Mouse (Mus musculus): ENCODE measurements at regions not wholly inside any gene's neighbourhood (a gene's known extent, or its start where the extent isn't known, plus 50 kb on each side); places are given as distances from the start of the nearest gene placed in this dataset.

DNA sequence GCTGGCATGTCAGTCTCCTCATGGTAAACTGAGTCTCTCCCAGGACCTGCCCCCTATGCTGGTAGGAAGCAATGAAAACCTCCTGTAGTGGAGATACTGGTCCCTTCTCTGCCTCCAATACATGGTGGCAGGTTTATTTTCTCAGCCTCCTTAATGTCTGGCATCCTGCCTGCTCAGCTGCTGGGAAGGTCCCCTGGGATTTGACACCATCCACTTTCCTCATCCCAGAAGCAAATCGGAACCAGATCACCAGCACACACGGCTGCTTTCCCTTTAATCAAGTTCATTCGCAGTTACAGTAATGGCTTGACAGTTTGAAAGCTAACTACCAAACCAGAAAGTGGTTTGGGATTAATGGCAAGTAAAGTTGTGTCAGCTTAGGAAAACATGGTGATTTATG is 359.0 kb upstream of the Adamts16 start:
- Histone ChIP-seq H3K9me3 (replicated peaks; ENCODE audit: insufficient read depth, low read length) (no peaks in the 10 kb centered on the region), H3K27me3 (ENCODE audit: control insufficient read depth in 1 of 2, insufficient read depth in 2 of 2, low read length in 2 of 2) (no peaks in the 10 kb centered on the region), H3K79me2 (ENCODE audit: control insufficient read depth, insufficient read depth, low read length, poor library complexity) (no peaks in the 10 kb centered on the region), H3K27ac (ENCODE audit: control insufficient read depth, low read depth, low read length) (no peak overlapping the region), H3K36me3 (ENCODE audit: control insufficient read depth in 1 of 2, insufficient read depth in 2 of 2, low read length in 2 of 2) (no peaks in the 10 kb centered on the region), H3K4me3 (ENCODE audit: control insufficient read depth in 1 of 2, insufficient read depth in 1 of 2, low read depth in 2 of 2, low read length in 2 of 2) (no peak overlapping the region), H3K9ac (ENCODE audit: control insufficient read depth, low read depth, low read length, poor library complexity, severe bottlenecking) (no peak overlapping the region), H3K4me1 (ENCODE audit: control insufficient read depth in 1 of 2, insufficient read depth in 2 of 2, low read length in 2 of 2) (no peaks in the 10 kb centered on the region)
- DNase-seq (ENCODE audit: low read depth, low spot score) = no peak
- TF ChIP-seq SIN3A (IDR thresholded peaks at IDR 0.05; ENCODE audit: low read length) = no peak

DNA sequence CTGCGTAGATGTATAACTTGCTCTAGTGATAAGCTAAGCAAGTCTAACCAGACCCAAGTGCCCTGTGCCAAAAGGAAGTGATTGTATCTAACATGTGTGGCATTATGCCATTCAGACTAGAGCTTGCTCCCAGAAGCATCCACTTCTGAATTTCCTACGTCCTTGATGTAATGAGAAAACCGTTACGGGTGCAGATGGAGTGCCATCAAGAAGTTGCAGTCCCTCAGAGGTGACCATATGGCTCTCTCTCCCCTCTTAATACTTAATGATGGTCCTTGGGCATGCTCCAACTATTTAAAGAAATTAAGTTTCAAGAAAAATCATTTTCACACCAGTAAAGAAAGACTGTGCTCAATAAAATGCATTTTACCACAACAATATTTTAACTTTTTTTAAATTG is 354.1 kb upstream of the Adamts16 start:
- Histone ChIP-seq H3K4me1 (ENCODE audit: control insufficient read depth in 1 of 2, insufficient read depth in 2 of 2, low read length in 2 of 2) (no peaks in the 10 kb centered on the region), H3K79me2 (ENCODE audit: control insufficient read depth, insufficient read depth, low read length, poor library complexity) (no peaks in the 10 kb centered on the region), H3K27ac (ENCODE audit: control insufficient read depth, low read depth, low read length) (no peak overlapping the region), H3K4me3 (ENCODE audit: control insufficient read depth in 1 of 2, insufficient read depth in 1 of 2, low read depth in 2 of 2, low read length in 2 of 2) (no peak overlapping the region), H3K27me3 (ENCODE audit: control insufficient read depth in 1 of 2, insufficient read depth in 2 of 2, low read length in 2 of 2) (no peaks in the 10 kb centered on the region), H3K9me3 (replicated peaks; ENCODE audit: insufficient read depth, low read length) (no peaks in the 10 kb centered on the region), H3K36me3 (ENCODE audit: control insufficient read depth in 1 of 2, insufficient read depth in 2 of 2, low read length in 2 of 2) (no peaks in the 10 kb centered on the region), H3K9ac (ENCODE audit: control insufficient read depth, low read depth, low read length, poor library complexity, severe bottlenecking) (no peak overlapping the region)
- DNase-seq (ENCODE audit: low read depth, low spot score) = no peak
- TF ChIP-seq UBTF (IDR thresholded peaks at IDR 0.05; ENCODE audit: borderline replicate concordance, insufficient read depth, low read depth, low read length) (no peak), KAT2A (conservative IDR thresholded peaks at IDR 0.05; ENCODE audit: low read depth, low read length) (no peak), CHD2 (IDR thresholded peaks at IDR 0.05; ENCODE audit: low read length) (no peak), HCFC1 (IDR thresholded peaks at IDR 0.05; ENCODE audit: low read depth, low read length) (no peak), ZKSCAN1 (IDR thresholded peaks at IDR 0.05; ENCODE audit: low read depth, low read length) (no peak), TBP (IDR thresholded peaks at IDR 0.05; ENCODE audit: low read depth, low read length) (no peak)

DNA sequence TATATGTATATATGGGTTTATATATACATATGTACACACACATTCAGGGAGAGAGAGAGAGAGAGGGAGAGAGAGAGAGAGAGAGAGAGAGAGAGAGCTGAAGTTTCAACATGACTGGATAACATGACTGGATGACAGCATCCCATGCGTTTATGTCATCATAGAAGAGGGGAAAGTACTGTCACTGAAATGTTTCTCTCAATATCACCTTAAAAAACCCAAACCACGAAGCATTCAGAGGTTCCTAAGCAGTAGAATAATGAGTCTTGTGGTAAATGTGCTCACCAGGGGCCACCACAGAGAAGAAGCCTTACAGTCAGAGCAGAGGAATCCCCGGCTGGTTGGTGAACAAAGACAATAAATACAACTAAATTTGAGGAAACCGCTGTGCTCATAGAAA is 342.9 kb upstream of the Adamts16 start:
- no peaks in the 10 kb centered on the region for H3K27me3 ChIP-seq (ENCODE audit: control insufficient read depth in 1 of 2, insufficient read depth in 2 of 2, low read length in 2 of 2)
- H3K9me3 ChIP-seq (replicated peaks; ENCODE audit: insufficient read depth, low read length) = no peaks in the 10 kb centered on the region
- H3K27ac ChIP-seq (ENCODE audit: control insufficient read depth, low read depth, low read length) = no peak overlapping the region
- H3K36me3 ChIP-seq (ENCODE audit: control insufficient read depth in 1 of 2, insufficient read depth in 2 of 2, low read length in 2 of 2) = no peaks in the 10 kb centered on the region
- no peak overlapping the region for H3K4me3 ChIP-seq (ENCODE audit: control insufficient read depth in 1 of 2, insufficient read depth in 1 of 2, low read depth in 2 of 2, low read length in 2 of 2)
- no peak for DNase-seq (ENCODE audit: low read depth, low spot score)
- H3K79me2 ChIP-seq (ENCODE audit: control insufficient read depth, insufficient read depth, low read length, poor library complexity) = no peaks in the 10 kb centered on the region
- no peak overlapping the region for H3K9ac ChIP-seq (ENCODE audit: control insufficient read depth, low read depth, low read length, poor library complexity, severe bottlenecking)
- TF ChIP-seq UBTF (IDR thresholded peaks at IDR 0.05; ENCODE audit: borderline replicate concordance, insufficient read depth, low read depth, low read length) (no peak), EP300 (IDR thresholded peaks at IDR 0.05; ENCODE audit: low read depth in 1 of 2, low read length in 2 of 2) (no peak), BHLHE40 (IDR thresholded peaks at IDR 0.05; ENCODE audit: borderline replicate concordance, low read depth, low read length) (no peak), NRF1 (IDR thresholded peaks at IDR 0.05; ENCODE audit: insufficient read depth, low read depth, low read length, poor library complexity, severe bottlenecking) (no peak), MXI1 (IDR thresholded peaks at IDR 0.05; ENCODE audit: low read depth, low read length) (no peak), POLR2AphosphoS2 (IDR thresholded peaks at IDR 0.05; ENCODE audit: low read length) (no peak), CTCF (IDR thresholded peaks at IDR 0.05 in 2 of 3, conservative IDR thresholded peaks at IDR 0.05 in 1 of 3; ENCODE audit: control insufficient read depth in 1 of 3, insufficient read depth in 1 of 3, low read depth in 2 of 3, low read length in 3 of 3, poor library complexity in 1 of 3, severe bottlenecking in 1 of 3) (no peak), POLR2AphosphoS5 (IDR thresholded peaks at IDR 0.05; ENCODE audit: borderline replicate concordance, low read depth, low read length) (no peak), POLR2A (IDR thresholded peaks at IDR 0.05; ENCODE audit: control insufficient read depth in 1 of 2, insufficient read depth in 1 of 2, low read depth in 1 of 2, low read length in 2 of 2, poor library complexity in 1 of 2) (no peak), JUND (IDR thresholded peaks at IDR 0.05; ENCODE audit: low read depth, low read length) (no peak), ZKSCAN1 (IDR thresholded peaks at IDR 0.05; ENCODE audit: low read depth, low read length) (no peak), GABPA (IDR thresholded peaks at IDR 0.05; ENCODE audit: low read depth, low read length) (no peak), CHD2 (IDR thresholded peaks at IDR 0.05; ENCODE audit: low read length) (no peak), MAFK (IDR thresholded peaks at IDR 0.05; ENCODE audit: borderline replicate concordance, low read depth, low read length) (no peak), ZNF384 (IDR thresholded peaks at IDR 0.05; ENCODE audit: low read depth, low read length) (no peak), MYB (IDR thresholded peaks at IDR 0.05; ENCODE audit: low read depth, low read length) (no peak), MEF2A (IDR thresholded peaks at IDR 0.05; ENCODE audit: extremely low read depth, insufficient replicate concordance, low read depth, low read length, poor library complexity, severe bottlenecking) (no peak)
- no peaks in the 10 kb centered on the region for H3K4me1 ChIP-seq (ENCODE audit: control insufficient read depth in 1 of 2, insufficient read depth in 2 of 2, low read length in 2 of 2)
